Mouse (Mus musculus): ENCODE data around the gene St6galnac6. TPM values are rescaled to one million over a fixed set of nuclear protein-coding genes. Genes with fewer than 3 reads are reported as not detected.
A peak's percentile ranks its signal among the peaks of the same experiment; 100 is the strongest.

St6galnac6 gene
- polyA plus RNA-seq, 1 experiment: 24.7 TPM

- Histone ChIP-seq H3K4me1 (ENCODE audit: control insufficient read depth, insufficient read depth, low read length) (peaks cover 24% of the 10 kb centered on the region), H3K27me3 (ENCODE audit: control insufficient read depth, insufficient read depth, low read length) (no peaks in the 10 kb centered on the region), H3K36me3 (ENCODE audit: control insufficient read depth, insufficient read depth, low read length) (no peaks in the 10 kb centered on the region), H3K4me3 (ENCODE audit: control insufficient read depth, low read depth, low read length) (no peak overlapping the region), H3K27ac (ENCODE audit: control insufficient read depth, insufficient read depth, low read depth, low read length) (no peak overlapping the region)
- TF ChIP-seq CTCF (IDR thresholded peaks at IDR 0.05; ENCODE audit: control insufficient read depth, insufficient read depth, insufficient replicate concordance, low read depth, low read length) (peak; percentile 67; the same call in 1 of the 2 replicates), POLR2A (IDR thresholded peaks at IDR 0.05; ENCODE audit: control insufficient read depth, low read depth, low read length) (no peak)
These were observed 18.1 kb downstream of the St6galnac6 start for GRCm38 (mm10) chr2:32617601-32618000.

- TF ChIP-seq POLR2A (IDR thresholded peaks at IDR 0.05; ENCODE audit: control insufficient read depth, low read depth, low read length) (no peak), CTCF (IDR thresholded peaks at IDR 0.05; ENCODE audit: control insufficient read depth, insufficient read depth, insufficient replicate concordance, low read depth, low read length) (no peak)
- Histone ChIP-seq H3K36me3 (ENCODE audit: control insufficient read depth, insufficient read depth, low read length) (no peaks in the 10 kb centered on the region), H3K27ac (ENCODE audit: control insufficient read depth, insufficient read depth, low read depth, low read length) (no peak overlapping the region), H3K27me3 (ENCODE audit: control insufficient read depth, insufficient read depth, low read length) (no peaks in the 10 kb centered on the region), H3K4me3 (ENCODE audit: control insufficient read depth, low read depth, low read length) (no peak overlapping the region), H3K4me1 (ENCODE audit: control insufficient read depth, insufficient read depth, low read length) (peaks cover 24% of the 10 kb centered on the region)
These were observed 18.5 kb downstream of the St6galnac6 start for GRCm38 (mm10) chr2:32618051-32618450.

- TF ChIP-seq CTCF (IDR thresholded peaks at IDR 0.05; ENCODE audit: control insufficient read depth, insufficient read depth, insufficient replicate concordance, low read depth, low read length) (no peak), POLR2A (IDR thresholded peaks at IDR 0.05; ENCODE audit: control insufficient read depth, low read depth, low read length) (no peak)
- Histone ChIP-seq H3K27me3 (ENCODE audit: control insufficient read depth, insufficient read depth, low read length) (no peaks in the 10 kb centered on the region), H3K36me3 (ENCODE audit: control insufficient read depth, insufficient read depth, low read length) (no peaks in the 10 kb centered on the region), H3K4me3 (ENCODE audit: control insufficient read depth, low read depth, low read length) (peak overlapping the region; percentile 91), H3K27ac (ENCODE audit: control insufficient read depth, insufficient read depth, low read depth, low read length) (peak overlapping the region; percentile 73), H3K4me1 (ENCODE audit: control insufficient read depth, insufficient read depth, low read length) (peaks cover 20% of the 10 kb centered on the region)
These were observed 21.4 kb downstream of the St6galnac6 start for GRCm38 (mm10) chr2:32620682-32621516.

- H3K27ac ChIP-seq (ENCODE audit: control insufficient read depth, insufficient read depth, low read depth, low read length): peak within 1 kb of the TSS; percentile 73
- peaks cover 24% of the 10 kb centered on the region for H3K4me1 ChIP-seq (ENCODE audit: control insufficient read depth, insufficient read depth, low read length)
- peak within 1 kb of the TSS; percentile 91 for H3K4me3 ChIP-seq (ENCODE audit: control insufficient read depth, low read depth, low read length)
- peak; percentile 95; the same call in 1 of the 2 replicates for TF ChIP-seq POLR2A (IDR thresholded peaks at IDR 0.05; ENCODE audit: control insufficient read depth, low read depth, low read length)
- no peak for TF ChIP-seq CTCF (IDR thresholded peaks at IDR 0.05; ENCODE audit: control insufficient read depth, insufficient read depth, insufficient replicate concordance, low read depth, low read length)
- no peaks in the 10 kb centered on the region for H3K36me3 ChIP-seq (ENCODE audit: control insufficient read depth, insufficient read depth, low read length)
- H3K27me3 ChIP-seq (ENCODE audit: control insufficient read depth, insufficient read depth, low read length): no peaks in the 10 kb centered on the region
These were observed 22.0 kb downstream of the St6galnac6 start, which contains the start of gene Ak1 for GRCm38 (mm10) chr2:32621517-32621859. TSS of gene Ak1 (plus strand) at chr2:32621758.

GRCm38 (mm10) chr2:32624111-32624748 is 24.7 kb downstream of the St6galnac6 start:
- Histone ChIP-seq H3K27me3 (ENCODE audit: control insufficient read depth, insufficient read depth, low read length) (no peaks in the 10 kb centered on the region), H3K36me3 (ENCODE audit: control insufficient read depth, insufficient read depth, low read length) (no peaks in the 10 kb centered on the region), H3K27ac (ENCODE audit: control insufficient read depth, insufficient read depth, low read depth, low read length) (peak overlapping the region; percentile 64), H3K4me1 (ENCODE audit: control insufficient read depth, insufficient read depth, low read length) (peaks cover 28% of the 10 kb centered on the region), H3K4me3 (ENCODE audit: control insufficient read depth, low read depth, low read length) (peak overlapping the region; percentile 51)
- no peak for TF ChIP-seq POLR2A (IDR thresholded peaks at IDR 0.05; ENCODE audit: control insufficient read depth, low read depth, low read length)
- no peak for TF ChIP-seq CTCF (IDR thresholded peaks at IDR 0.05; ENCODE audit: control insufficient read depth, insufficient read depth, insufficient replicate concordance, low read depth, low read length)

GRCm38 (mm10) chr2:32625212-32625872 is 25.8 kb downstream of the St6galnac6 start:
- no peaks in the 10 kb centered on the region for H3K27me3 ChIP-seq (ENCODE audit: control insufficient read depth, insufficient read depth, low read length)
- H3K36me3 ChIP-seq (ENCODE audit: control insufficient read depth, insufficient read depth, low read length): no peaks in the 10 kb centered on the region
- H3K4me3 ChIP-seq (ENCODE audit: control insufficient read depth, low read depth, low read length): peak overlapping the region; percentile 51
- H3K27ac ChIP-seq (ENCODE audit: control insufficient read depth, insufficient read depth, low read depth, low read length): peak overlapping the region; percentile 63
- peaks cover 24% of the 10 kb centered on the region for H3K4me1 ChIP-seq (ENCODE audit: control insufficient read depth, insufficient read depth, low read length)
- TF ChIP-seq CTCF (IDR thresholded peaks at IDR 0.05; ENCODE audit: control insufficient read depth, insufficient read depth, insufficient replicate concordance, low read depth, low read length) (no peak), POLR2A (IDR thresholded peaks at IDR 0.05; ENCODE audit: control insufficient read depth, low read depth, low read length) (peak; percentile 60)

All from testis, adult 2 months (tissue).